Mouse (Mus musculus) hindbrain, embryonic 14.5 days (tissue): ENCODE results near the gene Plekhd1. TPM values are rescaled to one million over a fixed set of nuclear protein-coding genes. Genes with fewer than 3 reads are reported as not detected.

ENCODE experiments used
- ATAC-seq: fragments of 200-750 bp; cut with Nextera tagmentation; 2 replicates; pipeline ENCODE4 v1.8.0; 2017; ENCODE audit warnings: moderate number of reproducible peaks, mild to moderate bottlenecking, moderate TSS enrichment, moderate library complexity; ENCODE audit not compliant: low FRiP score
- DNase-seq: peaks from one replicate; pipeline ENCODE4 v3.0.0-alpha.2; 2015; ENCODE audit warnings: low spot score
- H3K27ac ChIP-seq: fragments of 300-500 bp; sonication (generic); 2 replicates; pipeline ENCODE4 v1.5.1; 2014; ENCODE audit warnings: mild to moderate bottlenecking, moderate library complexity
- H3K27me3 ChIP-seq: fragments of 300-500 bp; sonication (generic); 2 replicates; pipeline ENCODE4 v1.6.1; 2014; ENCODE audit warnings: mild to moderate bottlenecking, low read length, mixed read lengths; ENCODE audit not compliant: control insufficient read depth, insufficient read depth
- H3K36me3 ChIP-seq: fragments of 300-500 bp; sonication (generic); replicated peaks from 2 replicates; pipeline ENCODE4 v1.6.1; 2014; ENCODE audit not compliant: control insufficient read depth, insufficient read depth
- H3K4me1 ChIP-seq: fragments of 300-500 bp; sonication (generic); replicated peaks from 2 replicates; pipeline ENCODE4 v1.6.1; 2014; ENCODE audit warnings: antibody characterized with exemption, low read length, mixed read lengths; ENCODE audit not compliant: control insufficient read depth, insufficient read depth
- H3K4me2 ChIP-seq: fragments of 300-500 bp; sonication (generic); replicated peaks from 2 replicates; pipeline ENCODE4 v1.6.1; 2014; ENCODE audit warnings: mild to moderate bottlenecking, moderate library complexity
- H3K4me3 ChIP-seq: fragments of 300-500 bp; sonication (generic); replicated peaks from 2 replicates; pipeline ENCODE4 v1.5.1; 2014; ENCODE audit warnings: mild to moderate bottlenecking, low read length
- H3K9ac ChIP-seq: fragments of 300-500 bp; sonication (generic); 2 replicates; pipeline ENCODE4 v1.6.1; 2014
- H3K9me3 ChIP-seq: fragments of 300-500 bp; sonication (generic); 2 replicates; pipeline ENCODE4 v1.6.1; 2016; ENCODE audit warnings: low read length; ENCODE audit not compliant: control insufficient read depth
- WGBS: fragments of 180-500 bp; shearing (Covaris S2); extraction: QIAGEN DNeasy Blood & Tissue Kit; methylation state at CpG from one replicate; pipeline ENCODE4 v1.1.7; 2014; 5-methylcytosine and 5-hydroxymethylcytosine counted together
- polyA plus RNA-seq: library from polyadenylated mRNA; unstranded; fragments of >200 nt; fragmentation: Nextera tagmentation; extraction: Ambion mirVana; gene quantifications from 2 replicates; pipeline ENCODE4 v1.2.1, GENCODE M21; 2014

The Plekhd1 gene
- polyA plus RNA-seq, 1 experiment from 2014 or later, result 3.5 TPM

DNA sequence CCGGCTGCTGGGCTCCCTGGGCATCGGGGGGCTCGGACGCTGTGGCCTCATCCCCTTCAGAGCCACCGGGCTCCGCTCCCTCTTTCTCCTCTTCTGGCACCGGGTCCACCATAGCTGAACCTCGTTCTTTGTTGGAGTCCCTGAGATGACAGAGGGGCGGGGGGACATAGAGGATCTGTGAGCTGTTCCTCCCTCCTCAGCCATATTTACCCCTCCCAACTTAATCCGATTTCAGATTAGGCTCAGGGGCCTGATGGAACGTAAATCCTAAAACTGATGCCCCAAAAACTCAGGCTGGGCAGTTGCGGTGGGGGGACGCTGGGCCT is 67.0 kb downstream of the Plekhd1 start:
- ATAC-seq, result no peak; the same call in 1 of the 2 replicates
- 0 out of 2 replicates have a peak, but pooled peaks cover 4% of the 10 kb centered on the region for H3K27me3 ChIP-seq
- WGBS, result 1% methylated on average over 13 of the region's 13 CpGs
- peak overlapping the region; percentile 56 for H3K4me3 ChIP-seq
- H3K4me2 ChIP-seq, result peak overlapping the region; percentile 72
- peaks cover 27% of the 10 kb centered on the region for H3K4me1 ChIP-seq
- no peak for DNase-seq
- peak overlapping the region; percentile 96 for H3K27ac ChIP-seq
- peaks cover 45% of the 10 kb centered on the region for H3K36me3 ChIP-seq
- H3K9ac ChIP-seq, result peak overlapping the region; percentile 92
- peaks cover 26% of the 10 kb centered on the region for H3K9me3 ChIP-seq

DNA sequence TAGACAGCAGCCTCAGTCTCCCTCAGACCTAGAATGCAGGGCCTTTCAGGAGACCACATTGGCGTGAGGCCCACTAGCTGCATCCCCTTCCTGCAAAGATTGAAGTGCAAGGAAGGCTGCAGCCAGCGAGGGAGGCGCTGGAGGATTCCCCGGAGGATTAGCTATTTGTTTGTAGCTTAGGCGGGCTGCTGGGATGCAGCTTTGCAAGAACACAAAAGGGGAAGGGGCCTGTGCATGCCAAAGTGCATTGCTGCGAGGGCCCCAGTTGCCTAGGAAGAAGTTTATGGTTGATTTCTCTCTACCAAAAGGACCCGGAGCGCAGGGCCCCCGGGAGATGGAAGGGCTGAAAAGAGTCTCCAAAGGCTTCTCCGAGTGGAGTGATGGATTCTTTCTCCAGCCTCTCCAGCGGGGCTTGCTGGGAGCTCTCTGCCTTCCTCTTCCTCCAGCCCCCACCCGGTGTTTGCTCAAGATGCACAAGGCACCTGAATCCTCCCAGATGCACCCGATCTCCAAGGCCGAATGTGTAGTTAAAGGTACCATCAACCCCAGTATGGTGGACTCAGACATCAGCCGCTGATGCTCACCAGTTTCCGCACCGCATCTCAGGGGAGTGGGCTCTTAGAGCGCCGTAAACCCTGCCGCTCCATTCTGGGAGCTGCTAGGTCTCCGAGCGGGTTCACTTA is 67.5 kb downstream of the Plekhd1 start:
- H3K4me2 ChIP-seq, result peak overlapping the region; percentile 72
- H3K27me3 ChIP-seq, result 0 out of 2 replicates have a peak, but pooled peaks cover 4% of the 10 kb centered on the region
- DNase-seq (peak; percentile 68), ATAC-seq (peak; percentile 46)
- H3K4me1 ChIP-seq, result peaks cover 27% of the 10 kb centered on the region
- peak overlapping the region; percentile 56 for H3K4me3 ChIP-seq
- H3K9ac ChIP-seq, result peak overlapping the region; percentile 92
- H3K36me3 ChIP-seq, result peaks cover 40% of the 10 kb centered on the region
- H3K9me3 ChIP-seq, result peaks cover 26% of the 10 kb centered on the region
- H3K27ac ChIP-seq, result peak overlapping the region; percentile 96
- whole genome bisulfite sequencing, result 1% methylated on average over 22 of the region's 22 CpGs

DNA sequence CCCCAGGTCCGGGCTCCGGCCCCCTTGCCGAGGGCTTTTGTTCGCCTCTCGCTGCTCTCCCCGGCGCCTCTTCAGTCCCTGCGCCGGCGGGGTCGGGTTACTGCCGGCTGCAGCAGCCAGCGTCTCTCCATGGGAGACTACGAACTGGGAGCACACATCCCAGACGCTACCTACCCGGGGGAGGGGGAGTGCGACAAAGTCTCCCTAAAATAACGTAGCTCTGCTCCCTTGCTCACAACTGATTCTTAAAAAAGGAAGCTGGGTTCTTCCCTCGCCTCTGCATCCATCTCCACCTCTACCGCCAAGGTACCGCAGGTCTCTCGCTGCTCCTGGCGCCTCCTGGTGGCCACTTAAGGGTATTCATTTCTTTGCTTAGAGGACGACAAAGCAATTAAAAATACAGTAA is 68.0 kb downstream of the Plekhd1 start, which contains the start of gene Ccdc177:
Gene Ccdc177 (minus strand): TSS at position 292 of the 406 bp plus-strand sequence.
- DNase-seq, result peak; percentile 90
- peaks cover 35% of the 10 kb centered on the region for H3K36me3 ChIP-seq
- peaks cover 27% of the 10 kb centered on the region for H3K4me1 ChIP-seq
- H3K4me2 ChIP-seq, result peak within 1 kb of the TSS; percentile 72
- H3K27ac ChIP-seq, result peak within 1 kb of the TSS; percentile 96
- H3K27me3 ChIP-seq, result 0 out of 2 replicates have a peak, but pooled peaks cover 4% of the 10 kb centered on the region
- 0% methylated on average over 24 of the region's 24 CpGs for WGBS
- peak within 1 kb of the TSS; percentile 92 for H3K9ac ChIP-seq
- peak; percentile 71 for ATAC-seq
- peak within 1 kb of the TSS; percentile 56 for H3K4me3 ChIP-seq
- H3K9me3 ChIP-seq, result peaks cover 26% of the 10 kb centered on the region

DNA sequence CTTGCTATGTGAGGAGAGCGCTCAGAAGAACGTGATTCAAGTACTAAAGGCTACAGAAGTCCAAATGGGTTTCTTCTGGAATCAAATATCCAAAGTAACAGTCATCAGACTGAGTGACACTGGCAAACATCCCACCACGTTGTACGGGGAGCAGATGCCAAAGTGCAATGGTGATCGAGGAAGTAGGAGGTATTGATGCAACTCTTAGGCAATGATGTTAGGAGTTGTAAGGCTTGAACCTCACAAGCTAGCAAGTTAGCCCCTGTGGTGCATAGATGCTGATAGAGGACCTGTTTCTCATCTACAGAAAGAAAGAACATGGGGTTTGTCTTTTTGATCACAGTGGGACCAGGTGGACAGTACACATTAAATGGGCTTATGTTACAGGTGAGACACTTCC is 70.6 kb downstream of the Plekhd1 start:
- Histone ChIP-seq H3K9me3 (peaks cover 6% of the 10 kb centered on the region), H3K9ac (no peak overlapping the region), H3K36me3 (peaks cover 9% of the 10 kb centered on the region), H3K4me3 (no peak overlapping the region), H3K27ac (no peak overlapping the region), H3K27me3 (no peaks in the 10 kb centered on the region), H3K4me1 (peaks cover 18% of the 10 kb centered on the region), H3K4me2 (no peak overlapping the region)
- DNase-seq (no peak), ATAC-seq (no peak)
- 95% methylated on average over 5 of the region's 5 CpGs for WGBS

DNA sequence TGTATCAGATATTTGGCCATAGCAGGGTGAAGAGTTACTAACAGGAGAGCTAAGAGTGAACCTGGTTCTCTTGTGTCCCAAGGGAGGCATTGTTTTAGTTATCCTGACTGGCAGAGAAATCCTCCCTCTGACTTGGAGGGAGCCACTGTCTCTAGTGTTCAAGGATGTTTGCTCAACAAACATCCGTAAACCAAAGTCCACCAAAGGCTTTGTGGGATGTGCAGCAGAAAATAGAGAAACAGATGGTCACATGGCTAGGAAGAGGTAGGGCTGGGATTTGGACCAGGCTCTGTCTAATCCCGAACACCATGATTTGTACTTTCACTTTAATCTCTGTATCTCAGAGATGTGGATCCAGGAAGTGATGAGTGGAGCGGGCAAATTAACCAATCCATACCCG is 71.7 kb downstream of the Plekhd1 start:
- Histone ChIP-seq H3K9ac (no peak overlapping the region), H3K4me1 (peaks cover 7% of the 10 kb centered on the region), H3K27ac (no peak overlapping the region), H3K36me3 (no peaks in the 10 kb centered on the region), H3K4me3 (no peak overlapping the region), H3K27me3 (no peaks in the 10 kb centered on the region), H3K4me2 (no peak overlapping the region), H3K9me3 (no peaks in the 10 kb centered on the region)
- ATAC-seq (no peak), DNase-seq (no peak)
- 76% methylated on average over 4 of the region's 4 CpGs for WGBS

DNA sequence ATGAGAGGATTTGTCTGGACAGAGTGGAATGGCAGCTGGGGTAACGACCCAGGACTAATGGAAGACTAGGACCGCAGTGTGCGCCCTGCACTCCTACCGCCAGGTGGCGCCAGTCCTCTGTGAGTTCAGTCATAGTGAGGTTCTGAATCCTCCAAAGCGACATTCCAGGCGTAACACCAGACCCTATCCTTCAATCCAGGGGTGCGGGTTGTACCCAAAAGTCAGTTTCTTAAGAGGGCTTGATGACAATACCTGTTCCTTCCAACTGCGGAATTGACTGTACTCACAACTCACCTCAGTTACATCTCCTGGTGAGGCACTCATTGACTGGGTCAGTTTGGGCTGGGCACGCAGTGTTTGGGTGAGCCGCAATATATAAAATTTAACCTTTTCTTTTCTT is 77.3 kb downstream of the Plekhd1 start:
- Histone ChIP-seq H3K9me3 (no peaks in the 10 kb centered on the region), H3K4me3 (no peak overlapping the region), H3K27me3 (no peaks in the 10 kb centered on the region), H3K27ac (no peak overlapping the region), H3K4me1 (no peaks in the 10 kb centered on the region), H3K4me2 (0 out of 2 replicates have a peak overlapping the region, but pooled peaks have one; percentile 17), H3K9ac (no peak overlapping the region), H3K36me3 (no peaks in the 10 kb centered on the region)
- 19% methylated on average over 11 of the region's 11 CpGs for WGBS
- DNase-seq, result peak; percentile 95
- ATAC-seq, result peak; percentile 83

Other genes starting within 250 kb of the Plekhd1 start
- gene Exd2, start 229.5 kb upstream of the Plekhd1 start, polyA plus RNA-seq, result 48.1 and 51.8 TPM in 2 replicates
- gene Galnt16, start 174.3 kb upstream of the Plekhd1 start, polyA plus RNA-seq, result 20.2 and 21.2 TPM in 2 replicates
- 27.2 and 32.1 TPM in 2 replicates for gene Slc39a9, start 48.7 kb upstream of the Plekhd1 start, polyA plus RNA-seq
- 228 and 237 TPM in 2 replicates for gene Erh, start 48.2 kb upstream of the Plekhd1 start, polyA plus RNA-seq
- 4.6 and 5.2 TPM in 2 replicates for gene Ccdc177, start 68.1 kb downstream of the Plekhd1 start, polyA plus RNA-seq
- 12.5 and 14.8 TPM in 2 replicates for gene Susd6, start 97.9 kb downstream of the Plekhd1 start, polyA plus RNA-seq